Mouse (Mus musculus): ENCODE results near the gene Ddx49. TPM values are rescaled to one million over a fixed set of nuclear protein-coding genes. Genes with fewer than 3 reads are reported as not detected.

Gene Ddx49
- total and polyA plus RNA-seq, 3 experiments: 21.6 to 26.4 (median 24.3) TPM

GRCm38 (mm10) chr8:70268799-70269565 is 33.3 kb downstream of the Ddx49 start:
- no peak for DNase-seq
- WGBS: 37% methylated on average over 11 of the region's 11 CpGs
- Histone ChIP-seq H3K9ac (ENCODE audit: low read depth, low read length) (no peak overlapping the region), H3K79me2 (replicated peaks; ENCODE audit: control insufficient read depth, insufficient read depth, low read length) (no peaks in the 10 kb centered on the region), H3K27ac (no peak overlapping the region), H3K36me3 (ENCODE audit: control insufficient read depth, insufficient read depth, low read length) (no peaks in the 10 kb centered on the region), H3K4me3 (no peak overlapping the region), H3K27me3 (ENCODE audit: control insufficient read depth, insufficient read depth, low read length) (no peaks in the 10 kb centered on the region), H3K4me1 (ENCODE audit: control insufficient read depth, insufficient read depth, low read length) (peaks cover 8% of the 10 kb centered on the region; the same call in 1 of the 2 replicates)
- TF ChIP-seq CTCF (IDR thresholded peaks at IDR 0.05) (peak; percentile 65), EP300 (IDR thresholded peaks at IDR 0.05; ENCODE audit: insufficient read depth, low read depth, low read length) (no peak)
- intact Hi-C loops (cut with DNase I): no loop called here

DNA sequence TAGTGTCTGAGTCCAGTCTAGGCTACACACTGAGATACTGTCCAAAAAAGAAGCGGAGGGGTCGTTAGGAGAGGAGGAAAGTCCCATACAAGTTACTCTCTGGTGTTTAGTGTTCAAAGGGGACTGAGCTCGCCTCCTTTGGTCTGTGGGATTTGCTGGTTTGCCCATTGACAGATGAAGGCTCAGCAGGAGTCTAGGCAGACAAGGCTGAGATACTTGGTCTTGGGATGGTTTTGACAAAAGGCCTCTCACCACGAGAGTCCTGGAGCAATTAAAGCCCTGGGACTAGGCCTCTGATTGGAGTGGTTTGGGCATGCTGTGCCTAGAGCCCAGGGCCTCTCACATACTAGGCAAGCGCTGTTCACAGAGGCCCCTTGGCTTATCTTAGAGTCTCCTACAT is 34.0 kb downstream of the Ddx49 start:
- no peak overlapping the region for H3K9ac ChIP-seq (ENCODE audit: low read depth, low read length)
- DNase-seq: no peak
- no peaks in the 10 kb centered on the region for H3K27me3 ChIP-seq (ENCODE audit: control insufficient read depth, insufficient read depth, low read length)
- H3K4me3 ChIP-seq: no peak overlapping the region
- peaks cover 6% of the 10 kb centered on the region; the same call in 1 of the 2 replicates for H3K4me1 ChIP-seq (ENCODE audit: control insufficient read depth, insufficient read depth, low read length)
- TF ChIP-seq EP300 (IDR thresholded peaks at IDR 0.05; ENCODE audit: insufficient read depth, low read depth, low read length) (no peak), CTCF (IDR thresholded peaks at IDR 0.05) (no peak), POLR2A (IDR thresholded peaks at IDR 0.05; ENCODE audit: insufficient read depth, low read depth, low read length) (no peak)
- no peaks in the 10 kb centered on the region for H3K79me2 ChIP-seq (replicated peaks; ENCODE audit: control insufficient read depth, insufficient read depth, low read length)
- no peak overlapping the region for H3K27ac ChIP-seq
- no peaks in the 10 kb centered on the region for H3K36me3 ChIP-seq (ENCODE audit: control insufficient read depth, insufficient read depth, low read length)
- intact Hi-C loops (cut with DNase I): no loop called here
- 75% methylated on average over 5 of the region's 5 CpGs for WGBS

GRCm38 (mm10) chr8:70267674-70268073 is 34.6 kb downstream of the Ddx49 start:
- WGBS: 74% methylated on average over 3 of the region's 3 CpGs
- no peak for TF ChIP-seq EP300 (IDR thresholded peaks at IDR 0.05; ENCODE audit: insufficient read depth, low read depth, low read length)
- TF ChIP-seq POLR2A (IDR thresholded peaks at IDR 0.05; ENCODE audit: insufficient read depth, low read depth, low read length): no peak
- no peak for TF ChIP-seq CTCF (IDR thresholded peaks at IDR 0.05)
- peaks cover under 1% of the 10 kb centered on the region; the same call in 1 of the 2 replicates for H3K4me1 ChIP-seq (ENCODE audit: control insufficient read depth, insufficient read depth, low read length)
- DNase-seq: no peak
- H3K27ac ChIP-seq: no peak overlapping the region
- intact Hi-C loops (cut with DNase I): no loop called here
- no peaks in the 10 kb centered on the region for H3K27me3 ChIP-seq (ENCODE audit: control insufficient read depth, insufficient read depth, low read length)
- H3K9ac ChIP-seq (ENCODE audit: low read depth, low read length): no peak overlapping the region
- H3K4me3 ChIP-seq: no peak overlapping the region
- no peaks in the 10 kb centered on the region for H3K36me3 ChIP-seq (ENCODE audit: control insufficient read depth, insufficient read depth, low read length)
- H3K79me2 ChIP-seq (replicated peaks; ENCODE audit: control insufficient read depth, insufficient read depth, low read length): no peaks in the 10 kb centered on the region

GRCm38 (mm10) chr8:70259043-70259442 is 43.2 kb downstream of the Ddx49 start:
- intact Hi-C loops (cut with DNase I): no loop called here
- no peak for TF ChIP-seq CTCF (IDR thresholded peaks at IDR 0.05)
- no peak for TF ChIP-seq EP300 (IDR thresholded peaks at IDR 0.05; ENCODE audit: insufficient read depth, low read depth, low read length)
- TF ChIP-seq POLR2A (IDR thresholded peaks at IDR 0.05; ENCODE audit: insufficient read depth, low read depth, low read length): no peak
- no peaks in the 10 kb centered on the region for H3K27me3 ChIP-seq (ENCODE audit: control insufficient read depth, insufficient read depth, low read length)
- no peak overlapping the region for H3K4me3 ChIP-seq
- H3K36me3 ChIP-seq (ENCODE audit: control insufficient read depth, insufficient read depth, low read length): no peaks in the 10 kb centered on the region
- H3K79me2 ChIP-seq (replicated peaks; ENCODE audit: control insufficient read depth, insufficient read depth, low read length): no peaks in the 10 kb centered on the region
- no peak for DNase-seq
- peaks cover 3% of the 10 kb centered on the region; the same call in 1 of the 2 replicates for H3K4me1 ChIP-seq (ENCODE audit: control insufficient read depth, insufficient read depth, low read length)
- 51% methylated on average over 2 of the region's 2 CpGs for WGBS
- H3K27ac ChIP-seq: no peak overlapping the region
- H3K9ac ChIP-seq (ENCODE audit: low read depth, low read length): no peak overlapping the region

DNA sequence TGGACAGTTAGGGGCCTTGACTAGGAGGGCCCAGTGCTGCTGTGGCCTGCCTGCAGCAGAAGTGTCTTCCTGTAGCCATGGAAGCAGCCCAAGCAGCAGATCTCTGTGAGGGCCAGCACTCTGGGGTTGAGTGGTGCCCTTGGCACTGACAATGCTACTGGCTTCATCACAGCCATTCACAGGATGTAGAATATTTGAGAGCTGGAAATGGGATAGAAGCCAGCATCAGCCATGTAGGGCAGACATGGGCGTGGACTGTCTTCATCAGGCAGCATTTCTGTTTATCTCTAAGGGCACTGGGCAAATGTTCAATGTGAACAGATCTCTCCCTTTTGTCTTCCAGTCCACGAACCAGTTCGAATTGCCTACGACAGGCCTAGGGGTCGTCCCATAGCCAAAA is 43.7 kb downstream of the Ddx49 start:
- intact Hi-C loops (cut with DNase I): no loop called here
- Histone ChIP-seq H3K27me3 (ENCODE audit: control insufficient read depth, insufficient read depth, low read length) (no peaks in the 10 kb centered on the region), H3K27ac (no peak overlapping the region), H3K79me2 (replicated peaks; ENCODE audit: control insufficient read depth, insufficient read depth, low read length) (no peaks in the 10 kb centered on the region), H3K36me3 (ENCODE audit: control insufficient read depth, insufficient read depth, low read length) (no peaks in the 10 kb centered on the region), H3K4me1 (ENCODE audit: control insufficient read depth, insufficient read depth, low read length) (peaks cover 3% of the 10 kb centered on the region; the same call in 1 of the 2 replicates), H3K9ac (ENCODE audit: low read depth, low read length) (no peak overlapping the region), H3K4me3 (no peak overlapping the region)
- peak in 1 of 2 experiments; percentile 21 for DNase-seq
- TF ChIP-seq POLR2A (IDR thresholded peaks at IDR 0.05; ENCODE audit: insufficient read depth, low read depth, low read length) (no peak), CTCF (IDR thresholded peaks at IDR 0.05) (no peak), EP300 (IDR thresholded peaks at IDR 0.05; ENCODE audit: insufficient read depth, low read depth, low read length) (no peak)
- 36% methylated on average over 5 of the region's 5 CpGs for WGBS

DNA sequence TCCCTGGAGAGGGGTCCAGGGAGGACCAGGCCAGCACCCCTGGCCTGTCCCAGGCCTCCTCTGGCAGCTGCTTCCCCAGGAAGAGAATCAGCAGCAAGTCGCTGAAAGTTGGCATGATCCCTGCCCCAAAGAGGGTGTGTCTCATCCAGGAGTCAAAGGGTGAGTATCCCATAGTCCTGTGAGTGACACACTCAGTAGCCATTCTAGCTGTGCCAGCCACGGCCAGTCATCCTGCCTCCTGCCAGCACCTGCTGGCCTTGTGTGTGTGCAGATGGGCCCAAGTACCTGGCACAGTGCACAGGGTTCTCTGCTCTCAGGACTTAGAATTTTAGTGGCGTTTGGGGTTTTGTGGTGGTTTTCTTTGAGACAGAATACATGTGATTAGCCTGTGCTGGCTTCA is 44.8 kb downstream of the Ddx49 start:
- no peak for DNase-seq
- no peak overlapping the region for H3K27ac ChIP-seq
- H3K27me3 ChIP-seq (ENCODE audit: control insufficient read depth, insufficient read depth, low read length): no peaks in the 10 kb centered on the region
- H3K9ac ChIP-seq (ENCODE audit: low read depth, low read length): no peak overlapping the region
- H3K4me3 ChIP-seq: no peak overlapping the region
- no peaks in the 10 kb centered on the region for H3K36me3 ChIP-seq (ENCODE audit: control insufficient read depth, insufficient read depth, low read length)
- intact Hi-C loops (cut with DNase I): no loop called here
- H3K4me1 ChIP-seq (ENCODE audit: control insufficient read depth, insufficient read depth, low read length): peaks cover 3% of the 10 kb centered on the region; the same call in 1 of the 2 replicates
- TF ChIP-seq CTCF (IDR thresholded peaks at IDR 0.05) (no peak), POLR2A (IDR thresholded peaks at IDR 0.05; ENCODE audit: insufficient read depth, low read depth, low read length) (no peak), EP300 (IDR thresholded peaks at IDR 0.05; ENCODE audit: insufficient read depth, low read depth, low read length) (no peak)
- 61% methylated on average over 3 of the region's 3 CpGs for WGBS
- no peaks in the 10 kb centered on the region for H3K79me2 ChIP-seq (replicated peaks; ENCODE audit: control insufficient read depth, insufficient read depth, low read length)

Measured in heart, adult 2 months (tissue).